Mouse (Mus musculus) ovary, postnatal 36 days (tissue): ENCODE data around the gene Zfp266.

Source experiments
- DNase-seq: peaks from one replicate; pipeline ENCODE4 v3.0.0; 2022; ENCODE audit warnings: low spot score, mixed read lengths

The Zfp266 gene

DNA sequence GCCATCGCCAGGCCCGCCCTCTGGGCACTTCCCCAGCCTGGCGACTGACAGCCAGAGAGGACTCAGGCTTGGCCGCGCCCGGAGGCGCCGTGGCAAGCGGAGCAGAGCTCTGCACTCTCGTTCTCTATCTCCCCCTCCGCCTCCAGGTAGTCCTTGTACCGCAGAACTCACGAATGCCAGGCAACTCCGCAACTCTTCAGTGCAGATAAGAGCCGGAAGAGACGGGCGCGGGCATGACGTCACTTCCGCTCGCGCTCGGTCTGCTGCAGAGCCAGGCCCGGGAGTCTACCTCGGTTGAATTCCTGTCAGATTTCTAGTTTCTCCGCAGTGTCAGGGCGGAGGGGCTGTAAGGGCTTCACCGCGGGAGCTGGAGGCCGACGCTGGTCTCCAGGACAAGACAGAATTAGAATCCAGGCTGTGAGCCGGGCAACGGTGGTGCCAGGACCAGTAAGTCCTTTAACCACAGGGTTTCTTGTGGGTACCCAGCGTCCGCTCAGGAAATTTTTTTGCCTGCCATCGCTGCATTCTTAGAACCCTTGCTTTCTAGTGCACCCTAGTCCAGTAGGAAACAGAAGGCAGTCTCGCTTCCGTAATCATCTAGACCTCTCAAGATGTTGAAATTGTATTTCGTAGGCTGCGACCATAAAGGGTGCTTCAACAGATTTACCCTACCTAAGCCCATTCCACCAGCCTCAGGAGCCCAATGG lies 28.5 kb downstream of the Zfp266 start, which contains the start of gene Zfp426:
Zfp426 (minus strand) TSS at position 220 of the 707 bp plus-strand sequence.
- peak; percentile 82 for DNase-seq

DNA sequence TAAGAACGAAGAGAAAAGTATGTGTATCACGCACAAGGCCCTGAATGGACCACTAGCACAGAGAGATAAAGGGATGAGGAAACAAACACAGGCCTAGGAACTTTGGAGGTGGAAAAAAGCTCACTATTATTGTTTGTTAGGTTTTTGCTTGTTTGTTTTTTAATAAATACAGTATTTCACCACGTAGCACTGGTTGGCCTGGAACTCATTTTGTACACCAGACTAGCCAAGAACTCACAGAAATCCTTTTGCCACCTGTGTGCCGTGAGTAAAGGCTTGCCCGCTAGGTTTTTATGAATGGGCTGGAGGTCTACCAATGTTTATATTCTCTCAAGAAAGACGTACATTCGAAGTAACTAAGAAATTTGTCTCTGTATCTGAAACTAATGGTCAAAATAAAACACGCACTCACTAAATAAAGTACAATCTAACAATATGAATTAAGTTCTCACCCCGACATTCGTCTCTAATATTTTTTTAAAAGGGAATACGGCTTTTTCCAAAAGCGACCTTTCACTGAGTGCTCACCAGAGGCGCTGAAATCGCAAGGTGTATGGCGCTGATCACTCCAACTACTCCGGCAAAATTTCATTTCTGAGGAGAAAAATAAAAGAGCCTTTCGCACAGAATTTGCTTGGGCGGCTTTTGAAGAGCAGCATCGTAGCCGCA lies 29.2 kb downstream of the Zfp266 start:
- no peak for DNase-seq

DNA sequence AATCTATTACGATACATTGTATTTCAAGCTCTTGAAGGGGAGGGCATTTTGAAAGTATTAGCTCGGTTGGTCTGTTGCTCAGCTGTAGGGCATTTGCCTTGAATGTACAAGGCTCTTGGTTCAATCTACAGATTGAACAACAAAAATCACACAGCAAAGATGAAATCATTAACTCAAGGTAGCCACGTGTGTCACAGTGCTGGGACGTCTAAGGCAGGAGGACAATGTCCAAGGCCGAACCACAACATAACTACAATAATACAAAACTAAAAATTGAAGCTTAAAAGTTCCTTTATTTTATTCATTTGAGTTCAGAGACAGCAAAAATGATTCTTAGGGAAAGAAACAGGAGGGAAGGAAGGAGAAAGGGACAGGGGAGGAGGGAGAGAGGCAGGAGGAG lies 31.7 kb downstream of the Zfp266 start:
- no peak for DNase-seq

DNA sequence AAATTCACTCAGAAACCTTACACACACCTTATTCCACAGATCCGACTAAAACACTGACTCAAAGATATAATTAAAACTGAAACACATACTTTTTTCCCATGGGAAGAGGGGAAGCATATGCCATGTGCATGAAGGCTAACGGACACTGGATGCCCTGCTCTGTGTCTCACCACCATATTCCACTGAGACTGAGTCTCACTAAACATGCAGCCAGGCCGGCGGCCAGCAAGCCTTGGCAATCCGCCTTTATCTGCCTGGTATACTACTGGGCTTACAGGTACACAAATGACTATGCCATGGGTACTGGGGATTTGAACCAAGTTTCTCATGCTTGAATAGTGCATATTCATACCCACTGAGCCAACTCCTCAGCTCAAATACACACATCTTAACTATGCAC lies 41.8 kb downstream of the Zfp266 start:
- no peak for DNase-seq

DNA sequence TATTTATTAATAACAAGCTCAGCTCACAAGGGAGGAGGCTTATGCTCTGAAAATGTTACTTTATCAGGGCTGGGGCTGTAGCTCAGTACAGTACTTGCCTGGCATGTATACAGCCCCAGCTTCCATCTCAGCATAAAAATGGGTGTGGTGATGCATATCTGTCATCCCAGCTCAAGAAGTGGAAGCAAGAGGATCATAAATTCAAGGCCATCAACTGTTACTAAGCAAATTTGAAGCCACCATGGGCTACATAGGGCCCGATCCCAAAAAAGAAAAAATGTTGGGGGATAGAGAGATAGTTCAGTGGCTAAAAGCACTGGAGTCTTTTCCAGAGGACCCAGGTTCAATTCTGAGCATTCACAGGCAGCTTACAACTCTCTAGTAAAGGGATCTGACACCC lies 44.6 kb downstream of the Zfp266 start:
- DNase-seq: no peak

DNA sequence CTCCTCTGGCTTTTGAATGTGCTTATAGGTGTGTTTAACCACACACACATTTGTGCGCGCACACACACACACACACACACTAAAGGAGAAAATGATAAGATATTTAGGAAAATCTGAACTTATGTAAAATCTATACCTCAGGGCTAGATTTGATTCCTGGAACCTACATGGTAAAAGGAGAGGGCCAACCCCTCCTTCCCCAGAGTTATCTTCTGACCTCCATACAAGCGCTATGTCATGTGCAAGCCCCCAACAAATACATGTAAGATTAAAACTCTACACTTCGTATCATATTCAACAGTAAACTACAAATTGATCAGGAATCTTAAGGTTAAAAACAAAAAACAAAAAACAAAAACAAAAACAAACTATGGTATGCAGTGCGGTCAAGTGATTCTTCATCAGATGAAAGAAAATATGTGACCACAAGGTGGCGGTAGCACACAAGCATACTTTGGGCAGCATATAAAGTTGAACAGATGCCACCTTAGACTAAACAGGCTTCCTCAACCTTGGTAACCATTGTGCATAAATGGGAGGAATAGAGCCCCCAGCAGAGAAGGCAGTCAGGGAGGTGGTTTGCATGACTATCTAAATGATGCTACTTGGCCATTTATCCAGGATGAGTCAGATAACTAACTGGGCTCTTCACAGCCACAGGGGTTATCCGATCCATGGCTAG lies 54.3 kb downstream of the Zfp266 start:
- DNase-seq: no peak

DNA sequence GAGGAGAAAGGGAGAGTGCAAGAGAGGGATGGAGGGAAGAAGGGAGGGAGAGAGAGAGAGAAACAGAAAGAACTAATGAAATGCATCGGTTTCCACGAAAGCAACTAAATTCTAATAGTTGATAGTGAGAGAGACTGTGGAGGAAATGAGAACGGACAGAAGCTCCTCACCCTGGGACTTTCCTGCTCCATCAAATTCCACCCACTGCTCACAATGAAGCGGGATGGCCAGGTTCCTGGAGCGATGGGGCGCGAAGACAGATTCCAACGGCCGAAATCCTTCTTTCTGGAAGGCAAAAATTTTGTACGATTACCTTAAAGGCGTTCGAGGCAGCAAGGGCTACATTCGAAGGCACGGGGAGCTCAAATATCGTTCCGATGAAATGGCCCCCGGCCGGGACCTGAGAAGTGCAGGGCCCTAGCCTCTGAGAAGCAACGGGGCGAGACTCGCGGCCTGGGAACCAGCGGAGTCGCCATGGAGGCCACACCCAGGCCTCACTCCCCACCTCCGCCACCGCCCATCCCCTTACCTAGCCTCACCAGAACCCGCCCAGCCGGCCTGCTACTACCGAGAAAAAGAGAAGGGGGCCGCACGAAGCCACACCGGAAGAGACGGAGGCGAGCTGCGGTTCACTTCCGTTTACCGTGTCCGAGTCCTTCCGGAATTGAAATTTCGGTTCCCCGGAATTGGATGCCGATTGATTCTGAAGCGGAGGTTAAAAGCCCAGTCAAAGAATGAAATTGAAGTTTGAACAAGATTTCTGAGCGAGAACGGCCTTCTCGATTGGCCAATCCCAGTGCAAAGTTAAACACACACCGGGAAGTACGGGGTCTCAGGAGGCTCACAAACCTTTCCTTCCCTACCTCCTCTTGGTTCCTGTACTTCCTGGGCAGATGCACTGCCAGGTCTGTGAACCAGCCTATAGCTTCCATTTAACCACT lies 61.6 kb downstream of the Zfp266 start, which contains the start of gene Zfp26:
Zfp26 (minus strand) TSS at position 786 of the 941 bp plus-strand sequence.
- DNase-seq: peak; percentile 75

DNA sequence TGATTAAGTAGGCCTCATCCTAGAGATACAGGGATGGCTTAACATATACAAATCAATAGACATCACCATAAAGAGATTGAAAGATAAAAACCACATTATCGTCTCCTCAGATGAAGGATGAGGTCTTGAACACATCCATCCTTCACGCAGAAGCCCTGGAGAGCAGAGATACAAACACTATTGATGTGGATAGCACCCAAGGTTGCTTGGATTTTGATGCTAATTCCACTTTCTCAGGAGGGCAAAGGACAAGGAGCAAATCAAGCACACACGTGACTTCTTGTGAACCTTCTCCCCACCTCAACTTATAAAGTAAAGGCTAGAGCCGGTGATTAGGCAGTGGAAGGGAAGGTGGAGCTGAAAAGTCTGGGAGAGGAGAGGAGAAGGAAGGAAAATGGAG lies 67.6 kb downstream of the Zfp266 start:
- no peak for DNase-seq

DNA sequence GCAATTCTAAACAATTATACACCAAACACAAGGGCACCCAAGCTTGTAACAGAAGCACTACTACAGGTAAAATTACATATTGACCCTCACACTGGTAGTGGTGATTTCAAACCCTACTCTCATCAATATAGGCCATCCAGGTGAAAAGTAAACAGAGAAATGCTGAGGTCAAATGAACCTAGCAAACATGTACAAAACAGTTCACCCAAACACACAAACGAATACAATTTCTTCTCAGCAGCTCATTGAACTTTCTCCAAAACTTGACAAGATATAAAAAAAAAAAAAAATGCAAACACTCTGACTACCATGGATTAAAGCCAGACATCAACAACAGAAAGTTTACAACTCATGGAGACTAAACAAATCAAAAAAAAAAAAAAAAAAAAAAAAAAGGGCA lies 69.7 kb downstream of the Zfp266 start:
- no peak for DNase-seq
